Mouse (Mus musculus) embryonic facial prominence, embryonic 14.5 days (tissue): ENCODE measurements at regions not wholly inside any gene's neighbourhood (a gene's known extent, or its start where the extent isn't known, plus 50 kb on each side); places are given as distances from the start of the nearest gene placed in this dataset.
A peak's percentile ranks its signal among the peaks of the same experiment; 100 is the strongest.

Experiments used
- ATAC-seq: fragments of 200-750 bp; cut with Nextera tagmentation; 2 replicates; pipeline ENCODE4 v1.8.0; 2017; ENCODE audit warnings: low read depth, moderate number of reproducible peaks, moderate TSS enrichment
- DNase-seq: peaks from one replicate; pipeline ENCODE4 v3.0.0-alpha.2; 2015; ENCODE audit warnings: low spot score
- H3K27ac ChIP-seq: fragments of 300-500 bp; sonication (generic); replicated peaks from 2 replicates; pipeline ENCODE4 v1.5.1; 2014; ENCODE audit warnings: low read depth, mild to moderate bottlenecking, low read length, moderate library complexity
- H3K27me3 ChIP-seq: fragments of 300-500 bp; sonication (generic); replicated peaks from 2 replicates; pipeline ENCODE4 v1.6.1; 2014; ENCODE audit warnings: low read length; ENCODE audit not compliant: control insufficient read depth, insufficient read depth
- H3K36me3 ChIP-seq: fragments of 300-500 bp; sonication (generic); 2 replicates; pipeline ENCODE4 v1.6.1; 2014; ENCODE audit warnings: low read length, mixed read lengths; ENCODE audit not compliant: control insufficient read depth, insufficient read depth
- H3K4me1 ChIP-seq: fragments of 300-500 bp; sonication (generic); 2 replicates; pipeline ENCODE4 v1.6.1; 2014; ENCODE audit warnings: antibody characterized with exemption, low read length; ENCODE audit not compliant: control insufficient read depth, insufficient read depth
- H3K4me2 ChIP-seq: fragments of 300-500 bp; sonication (generic); 2 replicates; pipeline ENCODE4 v1.6.1; 2014; ENCODE audit warnings: low read depth, mild to moderate bottlenecking, low read length, moderate library complexity, mixed read lengths
- H3K4me3 ChIP-seq: fragments of 300-500 bp; sonication (generic); 2 replicates; pipeline ENCODE4 v1.5.1; 2014; ENCODE audit warnings: low read depth, mild to moderate bottlenecking, low read length
- H3K9ac ChIP-seq: fragments of 300-500 bp; sonication (generic); 2 replicates; pipeline ENCODE4 v1.6.1; 2014; ENCODE audit warnings: low read depth, mild to moderate bottlenecking, low read length, moderate library complexity, mixed read lengths
- H3K9me3 ChIP-seq: fragments of 300-500 bp; sonication (generic); 2 replicates; pipeline ENCODE4 v1.6.1; 2016; ENCODE audit warnings: low read length; ENCODE audit not compliant: control insufficient read depth
- WGBS: fragments of 180-500 bp; shearing (Covaris S2); extraction: QIAGEN DNeasy Blood & Tissue Kit; methylation state at CpG from one replicate; pipeline ENCODE4 v1.1.7; 2014; 5-methylcytosine and 5-hydroxymethylcytosine counted together

DNA sequence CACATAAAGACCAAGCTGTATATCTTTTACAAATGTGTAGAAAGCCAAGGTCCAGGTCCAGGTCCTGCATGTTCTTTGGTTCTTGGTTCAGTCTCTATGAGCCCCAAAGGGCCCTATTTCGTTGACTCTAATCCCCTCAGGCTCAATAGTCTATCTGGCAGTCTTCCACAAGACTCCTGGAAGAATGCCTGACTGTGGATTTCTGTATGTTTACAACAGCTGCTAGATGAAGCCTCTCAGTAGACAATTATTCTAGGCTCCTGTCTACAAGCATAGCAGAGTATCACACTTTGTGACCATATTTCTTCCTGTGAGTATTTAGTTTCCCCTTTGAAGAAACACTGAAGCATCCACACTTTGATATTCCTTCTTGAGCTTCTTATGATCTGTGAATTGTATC, 374.6 kb upstream of the Slit2 start:
- Histone ChIP-seq H3K9me3 (no peaks in the 10 kb centered on the region), H3K27me3 (no peaks in the 10 kb centered on the region), H3K27ac (no peak overlapping the region), H3K9ac (no peak overlapping the region), H3K36me3 (no peaks in the 10 kb centered on the region), H3K4me2 (no peak overlapping the region), H3K4me3 (no peak overlapping the region), H3K4me1 (no peaks in the 10 kb centered on the region)
- 17% methylated on average over 1 of the region's 1 CpGs for WGBS
- DNase-seq, result peak; percentile 41
- no peak for ATAC-seq
